Mouse (Mus musculus) liver, embryonic 13.5 days (tissue): ENCODE measurements around the gene Loxl4. TPM values are rescaled to one million over a fixed set of nuclear protein-coding genes. Genes with fewer than 3 reads are reported as not detected.

Source experiments
- ATAC-seq: fragments of 200-750 bp; cut with Nextera tagmentation; 2 replicates; pipeline ENCODE4 v1.8.0; 2017; ENCODE audit warnings: low read depth, mild to moderate bottlenecking, moderate number of reproducible peaks, moderate library complexity
- DNase-seq: peaks from one replicate; pipeline ENCODE4 v3.0.0; 2022
- H3K27ac ChIP-seq: fragments of 300-500 bp; sonication (generic); 2 replicates; pipeline ENCODE4 v1.5.1; 2015; ENCODE audit warnings: moderate library complexity, mild to moderate bottlenecking, inconsistent platforms
- H3K27me3 ChIP-seq: fragments of 300-500 bp; sonication (generic); 2 replicates; pipeline ENCODE4 v1.6.1; 2015; ENCODE audit warnings: mild to moderate bottlenecking, inconsistent platforms
- H3K36me3 ChIP-seq: fragments of 300-500 bp; sonication (generic); 2 replicates; pipeline ENCODE4 v1.6.1; 2015; ENCODE audit warnings: mild to moderate bottlenecking, inconsistent platforms
- H3K4me1 ChIP-seq: fragments of 300-500 bp; sonication (generic); replicated peaks from 2 replicates; pipeline ENCODE4 v1.6.1; 2015; ENCODE audit warnings: inconsistent platforms
- H3K4me2 ChIP-seq: fragments of 300-500 bp; sonication (generic); 2 replicates; pipeline ENCODE4 v1.6.1; 2015; ENCODE audit warnings: inconsistent platforms, mild to moderate bottlenecking, moderate library complexity
- H3K4me3 ChIP-seq: fragments of 300-500 bp; sonication (generic); replicated peaks from 2 replicates; pipeline ENCODE4 v1.5.1; 2015; ENCODE audit warnings: mild to moderate bottlenecking, inconsistent platforms
- H3K9ac ChIP-seq: fragments of 300-500 bp; sonication (generic); 2 replicates; pipeline ENCODE4 v1.6.1; 2015; ENCODE audit warnings: mild to moderate bottlenecking, inconsistent platforms
- H3K9me3 ChIP-seq: fragments of 300-500 bp; sonication (generic); replicated peaks from 2 replicates; pipeline ENCODE4 v1.6.1; 2016; ENCODE audit warnings: inconsistent platforms
- WGBS: fragments of 180-500 bp; shearing (Covaris S2); methylation state at CpG from one replicate; pipeline ENCODE4 v1.1.7; 2015; ENCODE audit not compliant: insufficient replicate concordance; 5-methylcytosine and 5-hydroxymethylcytosine counted together
- polyA plus RNA-seq: library from polyadenylated mRNA; unstranded; fragments of >200 nt; fragmentation: Nextera tagmentation; extraction: Ambion mirVana; gene quantifications from 2 replicates; pipeline ENCODE4 v1.2.1, GENCODE M21; 2015

Loxl4 gene
- polyA plus RNA-seq, 1 experiment from 2014 or later, result 0.18 TPM

GRCm38 (mm10) chr19:42563726-42564270 lies 48.8 kb downstream of the Loxl4 start:
- Histone ChIP-seq H3K36me3 (peaks cover 19% of the 10 kb centered on the region), H3K9me3 (no peaks in the 10 kb centered on the region), H3K27ac (no peak overlapping the region), H3K9ac (no peak overlapping the region), H3K4me1 (no peaks in the 10 kb centered on the region), H3K4me3 (no peak overlapping the region), H3K4me2 (no peak overlapping the region), H3K27me3 (no peaks in the 10 kb centered on the region)
- ATAC-seq, result no peak
- WGBS, result 71% methylated on average over 3 of the region's 3 CpGs
- no peak for DNase-seq

GRCm38 (mm10) chr19:42562981-42563380 lies 49.6 kb downstream of the Loxl4 start:
- Histone ChIP-seq H3K4me1 (no peaks in the 10 kb centered on the region), H3K9me3 (no peaks in the 10 kb centered on the region), H3K4me2 (no peak overlapping the region), H3K27ac (no peak overlapping the region), H3K27me3 (no peaks in the 10 kb centered on the region), H3K4me3 (no peak overlapping the region), H3K36me3 (peaks cover 19% of the 10 kb centered on the region), H3K9ac (no peak overlapping the region)
- 90% methylated on average over 3 of the region's 3 CpGs for WGBS
- no peak for ATAC-seq
- no peak for DNase-seq

GRCm38 (mm10) chr19:42561991-42562390 lies 50.6 kb downstream of the Loxl4 start:
- Histone ChIP-seq H3K4me3 (no peak overlapping the region), H3K36me3 (peaks cover 19% of the 10 kb centered on the region), H3K9me3 (no peaks in the 10 kb centered on the region), H3K4me2 (no peak overlapping the region), H3K27ac (no peak overlapping the region), H3K27me3 (no peaks in the 10 kb centered on the region), H3K9ac (no peak overlapping the region), H3K4me1 (no peaks in the 10 kb centered on the region)
- DNase-seq (no peak), ATAC-seq (no peak)
- WGBS, result 84% methylated on average over 1 of the region's 1 CpGs

- WGBS, result 80% methylated on average over 3 of the region's 3 CpGs
- DNase-seq, result no peak
- no peak for ATAC-seq
These were observed 53.9 kb downstream of the Loxl4 start for GRCm38 (mm10) chr19:42558701-42559100.

More at GRCm38 (mm10) chr19:42558701-42559100, 53.9 kb downstream of the Loxl4 start:
- Histone ChIP-seq H3K9me3 (no peaks in the 10 kb centered on the region), H3K27ac (no peak overlapping the region), H3K9ac (no peak overlapping the region), H3K4me2 (no peak overlapping the region), H3K27me3 (no peaks in the 10 kb centered on the region), H3K4me1 (peaks cover 6% of the 10 kb centered on the region; the same call in 1 of the 2 replicates), H3K4me3 (no peak overlapping the region), H3K36me3 (peaks cover 12% of the 10 kb centered on the region)

Other genes starting within 250 kb of the Loxl4 start
- gene Crtac1, start 181.0 kb downstream of the Loxl4 start, polyA plus RNA-seq, result 0.07 and 0.12 TPM in 2 replicates
- 11.1 and 15.5 TPM in 2 replicates for gene R3hcc1l, start 94.1 kb downstream of the Loxl4 start, polyA plus RNA-seq
- gene Pyroxd2, start 140.0 kb upstream of the Loxl4 start, polyA plus RNA-seq, result 1.5 and 1.8 TPM in 2 replicates
- gene Hps1, start 167.2 kb upstream of the Loxl4 start, polyA plus RNA-seq, result 8.8 and 9.1 TPM in 2 replicates